Mouse (Mus musculus): ENCODE measurements around the gene Cdip1.

DNA sequence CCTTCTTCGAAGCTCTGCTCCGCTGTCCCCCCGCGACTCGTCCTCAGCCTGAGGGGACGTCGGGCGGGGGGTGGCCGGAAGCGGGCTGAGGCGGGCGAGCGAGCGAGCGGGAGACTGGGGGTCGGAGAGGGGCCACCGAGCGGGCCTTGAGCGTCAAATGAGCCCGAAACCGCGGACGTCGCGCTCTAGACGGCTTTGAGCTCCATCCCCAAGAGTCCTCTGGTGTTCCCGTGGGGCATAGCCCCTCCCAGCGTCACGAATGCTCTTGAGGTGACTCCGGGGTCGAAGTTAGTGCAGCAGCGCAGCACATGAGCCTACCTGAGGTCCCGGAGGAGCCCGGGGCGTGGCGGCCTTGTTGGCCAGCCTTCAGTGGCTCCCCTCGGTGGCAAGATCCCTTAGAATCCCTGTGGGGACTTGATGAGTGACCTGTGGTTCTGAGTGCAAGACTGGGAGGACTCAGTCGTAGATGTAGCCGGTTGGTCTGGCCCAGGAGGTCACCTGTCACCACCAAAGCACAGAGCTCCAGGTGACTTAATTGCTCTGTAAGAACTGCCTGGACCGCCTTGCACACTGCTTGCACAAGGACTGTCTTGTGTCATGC is 63.5 kb downstream of the Cdip1 start:
- no peak for TF ChIP-seq CTCF (IDR thresholded peaks at IDR 0.05; ENCODE audit: low read depth)
- no peak for TF ChIP-seq EP300 (IDR thresholded peaks at IDR 0.05; ENCODE audit: low read depth)
